Mouse (Mus musculus): Measurements from ENCODE around the gene Il10ra. TPM values are rescaled to one million over a fixed set of nuclear protein-coding genes. Genes with fewer than 3 reads are reported as not detected.
A peak's percentile ranks its signal among the peaks of the same experiment; 100 is the strongest.

Gene Il10ra
- 0.45 and 0.79 TPM in 2 replicates for polyA plus RNA-seq (2014; fragmentation: Nextera tagmentation; extraction: Ambion mirVana)

DNA sequence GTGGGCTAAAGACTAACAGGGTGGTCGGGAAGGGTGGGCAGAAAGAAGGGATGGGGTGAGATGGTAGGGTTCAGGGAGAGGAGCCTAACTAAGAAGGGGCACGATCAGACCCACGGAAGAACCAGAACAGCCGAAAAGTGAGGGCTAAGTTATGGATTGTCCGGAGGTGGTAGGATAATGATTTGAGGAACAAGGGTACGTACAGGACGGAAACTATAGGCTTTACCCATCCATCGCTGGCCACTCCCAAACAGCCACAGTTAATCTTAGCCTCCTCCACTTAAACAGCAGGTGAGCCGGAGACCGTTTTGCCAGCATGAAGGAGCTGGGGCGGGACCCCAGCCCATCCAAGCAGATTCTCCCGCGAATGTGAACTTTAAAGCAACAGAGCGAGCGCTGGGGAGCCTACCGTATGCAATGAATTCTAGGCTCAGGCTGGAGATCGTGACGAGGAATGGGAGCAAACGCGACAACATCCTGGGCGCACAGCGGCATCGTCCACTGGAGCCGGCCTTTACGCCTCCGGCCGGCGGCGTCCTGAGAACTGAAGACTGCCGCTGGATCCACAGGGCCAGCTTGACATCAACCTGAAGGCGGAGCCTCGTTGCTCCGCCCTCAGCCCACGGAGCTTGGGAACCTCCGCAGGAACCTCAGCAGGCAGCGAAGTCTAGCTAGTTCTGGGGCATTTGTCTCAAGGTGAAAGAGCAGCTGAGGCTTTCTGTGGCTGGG is at the start of gene Il10ra:
TSS of gene Il10ra (minus strand) at position 553 of the 729 bp plus-strand sequence.
- WGBS: 6% methylated on average over 36 of the region's 36 CpGs
- Histone ChIP-seq H3K4me3 (ENCODE audit: low read depth, low read length) (peak within 1 kb of the TSS; percentile 36), H3K9ac (ENCODE audit: low read length) (peak within 1 kb of the TSS; percentile 48), H3K4me1 (replicated peaks; ENCODE audit: control insufficient read depth, insufficient read depth, low read length) (0 out of 2 replicates have a peak, but pooled peaks cover 3% of the 10 kb centered on the region), H3K9me3 (ENCODE audit: control insufficient read depth, low read length) (no peaks in the 10 kb centered on the region), H3K27me3 (ENCODE audit: control insufficient read depth, insufficient read depth, low read length) (peaks cover 14% of the 10 kb centered on the region), H3K27ac (ENCODE audit: low read depth, low read length) (no peak within 1 kb of the TSS), H3K4me2 (ENCODE audit: low read depth, low read length, severe bottlenecking) (peak within 1 kb of the TSS; percentile 82), H3K36me3 (ENCODE audit: control insufficient read depth, insufficient read depth, low read length) (no peaks in the 10 kb centered on the region)
- ATAC-seq (replicated peaks; ENCODE audit: low FRiP score): no peak
- DNase-seq (ENCODE audit: low spot score): peak; percentile 57

DNA sequence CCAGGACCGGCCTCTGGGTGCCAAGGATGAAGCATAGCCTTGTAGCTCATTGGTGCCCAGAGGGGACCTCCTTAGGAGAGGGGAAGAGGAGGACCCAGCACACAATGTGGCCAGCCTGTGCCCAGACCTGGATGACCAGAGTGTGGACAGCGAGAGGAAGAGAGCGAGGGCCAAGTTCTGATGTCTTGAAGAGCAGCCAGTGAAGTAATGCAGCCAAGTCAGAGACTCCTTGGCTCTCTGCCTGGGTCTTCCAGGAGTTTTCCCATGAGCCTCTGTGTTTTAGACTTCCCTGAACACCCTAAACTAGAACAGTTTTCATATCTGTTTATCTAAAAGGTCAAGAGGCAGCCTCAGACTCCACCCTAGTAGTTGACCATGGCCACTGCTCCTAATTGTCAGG is 48.7 kb upstream of the Il10ra start:
- ATAC-seq (replicated peaks; ENCODE audit: low FRiP score): no peak
- Histone ChIP-seq H3K4me2 (ENCODE audit: low read depth, low read length, severe bottlenecking) (no peak overlapping the region), H3K9ac (ENCODE audit: low read length) (no peak overlapping the region)

DNA sequence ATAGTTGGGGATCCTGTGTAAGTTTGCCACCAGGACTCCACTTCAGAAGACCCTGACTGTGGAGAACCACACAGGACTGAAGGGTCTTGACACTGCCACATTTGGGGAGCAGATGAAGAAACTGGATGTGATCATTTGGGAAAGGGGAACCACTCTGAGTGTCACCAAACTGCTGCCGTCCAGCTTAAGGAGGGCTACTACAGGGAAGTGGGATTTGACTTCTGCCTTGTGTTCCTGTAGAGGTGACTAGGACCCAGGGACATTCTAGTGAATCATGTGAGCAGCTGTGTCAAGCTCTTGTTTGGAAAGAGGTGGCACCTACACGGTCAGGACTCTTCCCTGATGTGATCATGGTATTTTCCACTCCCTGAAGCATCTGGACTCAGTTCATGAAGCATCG is 45.0 kb upstream of the Il10ra start:
- no peak for ATAC-seq (replicated peaks; ENCODE audit: low FRiP score)
- Histone ChIP-seq H3K4me2 (ENCODE audit: low read depth, low read length, severe bottlenecking) (no peak overlapping the region), H3K9me3 (ENCODE audit: control insufficient read depth, low read length) (no peaks in the 10 kb centered on the region), H3K9ac (ENCODE audit: low read length) (no peak overlapping the region), H3K4me3 (ENCODE audit: low read depth, low read length) (no peak overlapping the region), H3K4me1 (replicated peaks; ENCODE audit: control insufficient read depth, insufficient read depth, low read length) (no peaks in the 10 kb centered on the region), H3K27ac (ENCODE audit: low read depth, low read length) (no peak overlapping the region), H3K36me3 (ENCODE audit: control insufficient read depth, insufficient read depth, low read length) (no peaks in the 10 kb centered on the region), H3K27me3 (ENCODE audit: control insufficient read depth, insufficient read depth, low read length) (no peaks in the 10 kb centered on the region)
- no peak for DNase-seq (ENCODE audit: low spot score)
- 81% methylated on average over 3 of the region's 3 CpGs for WGBS

More for the DNA sequence above, 48.7 kb upstream of the Il10ra start:
- H3K9me3 ChIP-seq (ENCODE audit: control insufficient read depth, low read length): no peaks in the 10 kb centered on the region
- H3K36me3 ChIP-seq (ENCODE audit: control insufficient read depth, insufficient read depth, low read length): no peaks in the 10 kb centered on the region
- H3K4me1 ChIP-seq (replicated peaks; ENCODE audit: control insufficient read depth, insufficient read depth, low read length): no peaks in the 10 kb centered on the region
- H3K27me3 ChIP-seq (ENCODE audit: control insufficient read depth, insufficient read depth, low read length): no peaks in the 10 kb centered on the region
- WGBS: 91% methylated on average over 3 of the region's 3 CpGs
- H3K4me3 ChIP-seq (ENCODE audit: low read depth, low read length): no peak overlapping the region
- DNase-seq (ENCODE audit: low spot score): no peak
- H3K27ac ChIP-seq (ENCODE audit: low read depth, low read length): no peak overlapping the region

DNA sequence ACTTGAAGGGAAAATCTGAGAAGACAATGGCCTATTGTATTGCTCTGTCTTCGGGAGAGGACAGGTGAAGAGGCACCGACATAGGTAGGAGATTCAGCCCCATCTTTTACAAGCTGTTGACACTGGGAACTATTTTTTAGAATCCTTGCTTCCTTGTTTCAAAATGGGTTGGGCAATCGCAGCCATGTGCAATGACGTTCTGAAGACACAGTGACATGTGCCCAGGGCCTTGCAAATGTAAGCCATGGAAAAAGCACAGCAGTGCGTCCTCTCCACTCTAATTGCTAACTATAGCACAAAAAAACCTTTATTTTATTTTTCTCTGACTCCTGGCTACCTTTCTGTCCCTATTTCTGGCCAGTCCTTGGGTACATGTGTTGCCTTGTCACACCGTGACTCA is 42.9 kb upstream of the Il10ra start:
- ATAC-seq (replicated peaks; ENCODE audit: low FRiP score) (no peak), DNase-seq (ENCODE audit: low spot score) (no peak)
- WGBS: 83% methylated on average over 6 of the region's 6 CpGs
- Histone ChIP-seq H3K36me3 (ENCODE audit: control insufficient read depth, insufficient read depth, low read length) (no peaks in the 10 kb centered on the region), H3K9ac (ENCODE audit: low read length) (no peak overlapping the region), H3K9me3 (ENCODE audit: control insufficient read depth, low read length) (no peaks in the 10 kb centered on the region), H3K27ac (ENCODE audit: low read depth, low read length) (no peak overlapping the region), H3K4me3 (ENCODE audit: low read depth, low read length) (no peak overlapping the region), H3K4me1 (replicated peaks; ENCODE audit: control insufficient read depth, insufficient read depth, low read length) (no peaks in the 10 kb centered on the region), H3K27me3 (ENCODE audit: control insufficient read depth, insufficient read depth, low read length) (no peaks in the 10 kb centered on the region), H3K4me2 (ENCODE audit: low read depth, low read length, severe bottlenecking) (no peak overlapping the region)

DNA sequence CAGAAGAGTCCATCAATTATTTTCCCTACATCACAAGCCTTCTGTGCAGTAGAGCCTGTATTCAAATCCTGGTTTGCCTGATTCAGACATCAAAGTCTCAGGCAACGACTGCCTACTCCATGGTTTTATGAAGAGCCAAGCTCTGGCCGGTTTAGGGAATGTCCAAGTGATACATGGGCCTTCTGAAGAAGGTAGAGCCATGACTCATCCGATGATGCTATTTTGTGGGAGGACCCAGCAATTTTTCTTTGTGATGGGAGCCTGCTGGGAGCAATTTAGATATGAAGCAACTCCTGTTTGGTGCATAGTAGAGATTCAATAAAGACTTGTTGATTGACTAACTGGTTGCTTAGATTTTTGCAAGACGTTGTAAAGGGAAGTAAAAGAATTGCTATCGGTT is 39.6 kb upstream of the Il10ra start:
- ATAC-seq (replicated peaks; ENCODE audit: low FRiP score): no peak
- Histone ChIP-seq H3K4me3 (ENCODE audit: low read depth, low read length) (no peak overlapping the region), H3K4me2 (ENCODE audit: low read depth, low read length, severe bottlenecking) (no peak overlapping the region), H3K27me3 (ENCODE audit: control insufficient read depth, insufficient read depth, low read length) (no peaks in the 10 kb centered on the region), H3K9me3 (ENCODE audit: control insufficient read depth, low read length) (no peaks in the 10 kb centered on the region), H3K36me3 (ENCODE audit: control insufficient read depth, insufficient read depth, low read length) (no peaks in the 10 kb centered on the region), H3K9ac (ENCODE audit: low read length) (no peak overlapping the region), H3K27ac (ENCODE audit: low read depth, low read length) (no peak overlapping the region), H3K4me1 (replicated peaks; ENCODE audit: control insufficient read depth, insufficient read depth, low read length) (no peaks in the 10 kb centered on the region)
- WGBS: 89% methylated on average over 5 of the region's 5 CpGs
- no peak for DNase-seq (ENCODE audit: low spot score)

DNA sequence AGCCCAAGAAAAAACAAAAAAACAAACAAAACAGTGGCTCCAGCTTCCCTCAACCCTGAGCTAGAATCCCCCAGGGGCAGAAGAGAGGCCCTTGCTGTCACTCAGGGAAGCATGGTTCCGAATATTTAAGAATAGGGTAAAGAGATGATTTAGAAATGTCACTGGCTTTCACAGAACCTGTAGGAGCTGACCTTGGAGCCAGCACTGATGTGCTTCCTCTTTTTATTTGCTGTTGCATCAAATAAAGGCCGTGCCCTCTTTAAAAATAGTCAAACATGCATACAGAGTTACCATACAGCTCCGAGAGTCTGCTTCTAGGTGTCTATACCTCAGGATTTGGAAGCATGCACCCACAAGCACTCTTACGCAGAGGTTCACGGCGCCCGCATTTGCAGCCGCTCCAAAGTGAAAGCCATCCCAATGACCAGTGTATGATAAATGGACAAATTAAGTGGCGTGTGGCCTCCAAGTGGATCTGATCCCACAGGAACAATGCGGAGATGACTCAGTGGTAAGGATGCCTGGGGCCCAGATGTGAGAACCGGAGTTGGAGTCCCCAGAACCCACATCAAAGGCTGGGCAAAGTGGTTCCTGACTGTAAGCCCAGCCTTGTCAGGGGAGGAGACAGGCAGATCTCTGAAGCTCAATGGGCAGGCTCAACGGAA is 37.9 kb upstream of the Il10ra start:
- DNase-seq (ENCODE audit: low spot score): no peak
- WGBS: 91% methylated on average over 12 of the region's 12 CpGs
- Histone ChIP-seq H3K27me3 (ENCODE audit: control insufficient read depth, insufficient read depth, low read length) (no peaks in the 10 kb centered on the region), H3K9me3 (ENCODE audit: control insufficient read depth, low read length) (no peaks in the 10 kb centered on the region), H3K36me3 (ENCODE audit: control insufficient read depth, insufficient read depth, low read length) (no peaks in the 10 kb centered on the region), H3K4me3 (ENCODE audit: low read depth, low read length) (no peak overlapping the region), H3K4me2 (ENCODE audit: low read depth, low read length, severe bottlenecking) (no peak overlapping the region), H3K9ac (ENCODE audit: low read length) (no peak overlapping the region), H3K27ac (ENCODE audit: low read depth, low read length) (no peak overlapping the region), H3K4me1 (replicated peaks; ENCODE audit: control insufficient read depth, insufficient read depth, low read length) (no peaks in the 10 kb centered on the region)
- no peak for ATAC-seq (replicated peaks; ENCODE audit: low FRiP score)

DNA sequence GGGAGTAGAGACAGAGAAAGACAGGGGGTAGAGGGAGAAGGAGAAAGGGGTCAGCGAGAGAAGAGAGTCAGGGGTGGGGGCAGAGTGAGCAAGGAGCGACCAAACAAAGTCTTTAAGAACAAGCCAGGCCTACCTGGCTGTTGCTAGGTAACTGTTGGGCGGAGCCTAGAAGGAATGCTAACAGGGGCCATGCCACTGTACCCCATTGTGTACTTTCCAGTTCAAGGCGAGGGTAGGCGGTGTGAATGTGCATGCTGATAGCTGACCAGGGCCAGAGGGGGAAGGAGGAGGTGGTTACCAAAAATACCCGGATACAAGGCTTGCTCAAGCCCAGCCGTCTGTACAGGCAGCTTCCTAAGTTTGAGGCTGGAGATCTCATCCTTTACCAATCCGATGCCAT is 32.8 kb upstream of the Il10ra start:
- 92% methylated on average over 8 of the region's 8 CpGs for WGBS
- H3K4me1 ChIP-seq (replicated peaks; ENCODE audit: control insufficient read depth, insufficient read depth, low read length): no peaks in the 10 kb centered on the region
- ATAC-seq (replicated peaks; ENCODE audit: low FRiP score): no peak

DNA sequence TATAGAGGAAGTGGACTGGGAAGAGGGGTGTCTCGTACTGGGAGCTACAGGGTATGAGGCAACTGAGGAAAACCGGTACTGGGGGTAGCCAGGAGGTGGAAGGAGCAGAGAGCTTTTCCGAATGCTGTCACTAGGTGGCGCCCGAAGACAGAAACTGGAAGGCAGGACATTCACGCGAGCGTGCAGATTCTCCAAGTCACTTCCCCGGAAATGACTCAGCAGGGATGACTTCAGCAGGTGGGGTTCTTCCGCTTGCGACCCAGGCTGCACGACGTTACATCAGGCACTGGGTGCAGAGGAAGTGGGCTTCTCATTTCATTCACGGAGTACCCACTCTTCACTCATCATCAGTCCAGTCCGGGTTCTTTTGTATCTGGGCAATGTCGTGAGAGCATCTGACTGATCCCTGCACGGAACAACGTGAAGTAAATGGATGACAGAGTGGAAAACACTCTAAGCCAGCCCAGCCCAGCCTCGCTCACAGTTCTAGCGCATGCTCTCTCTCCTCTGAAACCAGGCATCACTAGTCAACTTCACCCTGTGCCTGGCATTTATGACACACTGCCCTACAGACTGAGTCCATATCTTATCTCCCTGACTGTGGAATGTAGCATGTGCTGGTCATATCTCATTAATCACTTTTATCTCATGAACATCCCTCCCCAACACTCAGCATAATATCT is 31.6 kb upstream of the Il10ra start:
- H3K36me3 ChIP-seq (ENCODE audit: control insufficient read depth, insufficient read depth, low read length): no peaks in the 10 kb centered on the region
- H3K9ac ChIP-seq (ENCODE audit: low read length): peak overlapping the region; percentile 46
- peak; percentile 94 for DNase-seq (ENCODE audit: low spot score)
- peak overlapping the region; percentile 16 for H3K4me3 ChIP-seq (ENCODE audit: low read depth, low read length)
- WGBS: 20% methylated on average over 20 of the region's 20 CpGs
- H3K4me1 ChIP-seq (replicated peaks; ENCODE audit: control insufficient read depth, insufficient read depth, low read length): no peaks in the 10 kb centered on the region
- H3K9me3 ChIP-seq (ENCODE audit: control insufficient read depth, low read length): no peaks in the 10 kb centered on the region
- H3K4me2 ChIP-seq (ENCODE audit: low read depth, low read length, severe bottlenecking): peak overlapping the region; percentile 47; the same call in 1 of the 2 replicates
- peak; percentile 76; the same call in 1 of the 2 replicates for ATAC-seq (replicated peaks; ENCODE audit: low FRiP score)
- no peak overlapping the region for H3K27ac ChIP-seq (ENCODE audit: low read depth, low read length)
- no peaks in the 10 kb centered on the region for H3K27me3 ChIP-seq (ENCODE audit: control insufficient read depth, insufficient read depth, low read length)

More for the DNA sequence above, 32.8 kb upstream of the Il10ra start:
- no peak overlapping the region for H3K4me3 ChIP-seq (ENCODE audit: low read depth, low read length)
- no peaks in the 10 kb centered on the region for H3K9me3 ChIP-seq (ENCODE audit: control insufficient read depth, low read length)
- DNase-seq (ENCODE audit: low spot score): no peak
- H3K9ac ChIP-seq (ENCODE audit: low read length): no peak overlapping the region
- no peak overlapping the region for H3K4me2 ChIP-seq (ENCODE audit: low read depth, low read length, severe bottlenecking)
- no peak overlapping the region for H3K27ac ChIP-seq (ENCODE audit: low read depth, low read length)
- no peaks in the 10 kb centered on the region for H3K36me3 ChIP-seq (ENCODE audit: control insufficient read depth, insufficient read depth, low read length)
- H3K27me3 ChIP-seq (ENCODE audit: control insufficient read depth, insufficient read depth, low read length): no peaks in the 10 kb centered on the region

All from forebrain, embryonic 11.5 days (tissue).